Mouse (Mus musculus) lung, embryonic 16.5 days (tissue): Measurements from ENCODE around the gene Sgsm2. TPM values are rescaled to one million over a fixed set of nuclear protein-coding genes. Genes with fewer than 3 reads are reported as not detected.
A peak's percentile ranks its signal among the peaks of the same experiment; 100 is the strongest.

Experiments used
- ATAC-seq: fragments of 200-750 bp; cut with Nextera tagmentation; 2 replicates; pipeline ENCODE4 v1.8.0; 2017; ENCODE audit warnings: low read depth, mild to moderate bottlenecking, moderate library complexity
- H3K27ac ChIP-seq: fragments of 300-500 bp; sonication (generic); 2 replicates; pipeline ENCODE4 v1.5.1; 2014; ENCODE audit warnings: mild to moderate bottlenecking, control low read depth, low read length
- H3K27me3 ChIP-seq: fragments of 300-500 bp; sonication (generic); 2 replicates; pipeline ENCODE4 v1.6.1; 2014; ENCODE audit warnings: low read depth, low read length, mixed read lengths; ENCODE audit not compliant: control insufficient read depth, insufficient read depth
- H3K36me3 ChIP-seq: fragments of 300-500 bp; sonication (generic); 2 replicates; pipeline ENCODE4 v1.6.1; 2014; ENCODE audit warnings: low read length; ENCODE audit not compliant: control insufficient read depth, insufficient read depth
- H3K4me1 ChIP-seq: fragments of 300-500 bp; sonication (generic); replicated peaks from 2 replicates; pipeline ENCODE4 v1.6.1; 2014; ENCODE audit warnings: low read length, mixed read lengths; ENCODE audit not compliant: control insufficient read depth, insufficient read depth
- H3K4me2 ChIP-seq: fragments of 300-500 bp; sonication (generic); 2 replicates; pipeline ENCODE4 v1.6.1; 2014; ENCODE audit warnings: low read depth, low read length, control low read depth
- H3K4me3 ChIP-seq: fragments of 300-500 bp; sonication (generic); 2 replicates; pipeline ENCODE4 v1.5.1; 2014; ENCODE audit warnings: mild to moderate bottlenecking, low read length, control low read depth
- H3K9ac ChIP-seq: fragments of 300-500 bp; sonication (generic); 2 replicates; pipeline ENCODE4 v1.6.1; 2014; ENCODE audit warnings: low read length, control low read depth
- H3K9me3 ChIP-seq: fragments of 300-500 bp; sonication (generic); 2 replicates; pipeline ENCODE4 v1.6.1; 2016; ENCODE audit warnings: low read length; ENCODE audit not compliant: control insufficient read depth
- WGBS: fragments of 180-500 bp; shearing (Covaris S2); extraction: QIAGEN DNeasy Blood & Tissue Kit; methylation state at CpG from one replicate; pipeline ENCODE4 v1.1.7; 2014; 5-methylcytosine and 5-hydroxymethylcytosine counted together
- polyA plus RNA-seq: library from polyadenylated mRNA; unstranded; fragments of >200 nt; fragmentation: Nextera tagmentation; extraction: Ambion mirVana; gene quantifications from 2 replicates; pipeline ENCODE4 v1.2.1, GENCODE M21; 2015

Sgsm2 gene
- polyA plus RNA-seq, 1 experiment from 2014 or later: 4.2 TPM

GRCm38 (mm10) chr11:74834359-74834638, 62.6 kb downstream of the Sgsm2 start:
- ATAC-seq: no peak
- no peak overlapping the region for H3K4me3 ChIP-seq
- no peaks in the 10 kb centered on the region for H3K27me3 ChIP-seq
- H3K9ac ChIP-seq: peak overlapping the region; percentile 32; the same call in 1 of the 2 replicates
- H3K27ac ChIP-seq: peak overlapping the region; percentile 63
- no peaks in the 10 kb centered on the region for H3K36me3 ChIP-seq
- 35% methylated on average over 1 of the region's 1 CpGs for WGBS
- peaks cover 43% of the 10 kb centered on the region for H3K4me1 ChIP-seq
- no peaks in the 10 kb centered on the region for H3K9me3 ChIP-seq
- H3K4me2 ChIP-seq: no peak overlapping the region

DNA sequence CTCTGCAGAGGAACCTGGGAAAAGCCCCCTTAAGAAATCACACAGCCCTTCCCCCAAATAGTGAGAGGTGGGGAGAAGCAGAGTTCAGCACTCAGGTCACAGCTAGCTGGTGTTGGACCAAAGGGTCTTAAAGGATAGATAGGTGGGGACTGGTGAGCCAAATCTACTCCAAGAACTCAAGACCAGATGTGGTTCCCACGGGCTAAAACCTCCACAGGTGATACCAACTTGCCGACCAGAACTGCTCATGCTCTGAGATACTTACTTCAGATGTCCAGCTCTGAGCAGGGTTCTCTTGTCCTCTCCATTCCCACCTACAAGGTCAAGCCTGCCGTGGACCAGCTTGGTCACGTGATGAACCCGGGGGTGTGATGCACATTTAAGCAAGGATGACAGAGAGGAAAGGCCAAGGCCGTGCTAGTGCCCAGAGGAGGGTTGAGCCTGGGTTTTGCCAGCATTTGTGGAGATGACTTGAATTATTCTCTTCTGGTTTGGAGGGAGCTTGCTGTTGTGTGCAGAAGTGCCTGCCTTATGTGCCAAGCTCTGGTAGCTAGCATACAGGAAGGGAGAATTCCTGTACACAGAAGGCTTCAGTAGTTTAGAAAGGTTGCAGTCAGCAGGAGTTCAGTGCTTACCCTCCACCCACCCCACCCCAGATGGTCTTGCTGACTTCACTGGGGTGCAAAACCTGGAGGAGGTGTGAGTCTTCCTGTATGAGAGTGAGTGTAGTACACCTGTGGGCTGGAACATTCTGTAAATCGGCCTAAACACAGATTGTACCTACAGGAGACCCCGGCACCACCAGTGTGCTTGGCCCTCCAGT, 63.1 kb downstream of the Sgsm2 start:
- Histone ChIP-seq H3K4me1 (peaks cover 42% of the 10 kb centered on the region), H3K9ac (peak overlapping the region; percentile 71), H3K4me2 (peak overlapping the region; percentile 97; the same call in 1 of the 2 replicates), H3K4me3 (no peak overlapping the region), H3K27ac (peak overlapping the region; percentile 63; the same call in 1 of the 2 replicates), H3K36me3 (no peaks in the 10 kb centered on the region), H3K9me3 (no peaks in the 10 kb centered on the region), H3K27me3 (no peaks in the 10 kb centered on the region)
- ATAC-seq: no peak
- WGBS: 77% methylated on average over 8 of the region's 8 CpGs

GRCm38 (mm10) chr11:74832503-74833143, 64.2 kb downstream of the Sgsm2 start:
- Histone ChIP-seq H3K27me3 (no peaks in the 10 kb centered on the region), H3K4me2 (peak overlapping the region; percentile 97), H3K9me3 (no peaks in the 10 kb centered on the region), H3K4me1 (peaks cover 41% of the 10 kb centered on the region), H3K36me3 (no peaks in the 10 kb centered on the region), H3K9ac (peak overlapping the region; percentile 71), H3K4me3 (peak overlapping the region; percentile 94), H3K27ac (peak overlapping the region; percentile 95)
- under 1% methylated on average over 26 of the region's 26 CpGs for WGBS
- no peak for ATAC-seq

- peak; percentile 80 for ATAC-seq
- H3K4me1 ChIP-seq: peaks cover 33% of the 10 kb centered on the region
- no peaks in the 10 kb centered on the region for H3K9me3 ChIP-seq
- H3K4me2 ChIP-seq: peak overlapping the region; percentile 97
- peak overlapping the region; percentile 90 for H3K9ac ChIP-seq
- H3K27ac ChIP-seq: peak overlapping the region; percentile 96
- 0% methylated on average over 60 of the region's 61 CpGs for WGBS
- H3K4me3 ChIP-seq: peak overlapping the region; percentile 94
- no peaks in the 10 kb centered on the region for H3K27me3 ChIP-seq
- H3K36me3 ChIP-seq: no peaks in the 10 kb centered on the region
Measured at GRCm38 (mm10) chr11:74831606-74832451, 65.0 kb downstream of the Sgsm2 start.

DNA sequence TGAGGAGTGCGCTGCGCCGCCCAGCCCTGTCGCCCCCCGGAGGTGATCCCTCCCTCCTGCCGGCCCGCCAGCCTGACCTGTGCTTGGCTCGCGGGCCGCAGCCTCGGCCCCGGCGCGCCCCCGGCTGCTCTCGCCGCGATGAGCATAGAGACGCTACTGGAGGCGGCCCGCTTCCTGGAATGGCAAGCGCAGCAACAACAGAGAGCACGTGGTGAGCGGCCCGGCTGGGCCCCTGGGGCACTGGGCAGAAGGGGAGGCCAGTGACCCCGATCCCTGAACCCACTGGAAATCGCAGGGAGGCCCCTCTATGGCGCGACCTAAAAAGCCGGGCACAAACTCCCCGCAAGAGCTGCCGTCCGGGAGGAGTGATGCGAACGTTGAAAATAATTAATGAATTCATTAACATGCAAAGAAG, 65.7 kb downstream of the Sgsm2 start:
- peaks cover 31% of the 10 kb centered on the region for H3K4me1 ChIP-seq
- WGBS: under 1% methylated on average over 35 of the region's 35 CpGs
- no peak for ATAC-seq

DNA sequence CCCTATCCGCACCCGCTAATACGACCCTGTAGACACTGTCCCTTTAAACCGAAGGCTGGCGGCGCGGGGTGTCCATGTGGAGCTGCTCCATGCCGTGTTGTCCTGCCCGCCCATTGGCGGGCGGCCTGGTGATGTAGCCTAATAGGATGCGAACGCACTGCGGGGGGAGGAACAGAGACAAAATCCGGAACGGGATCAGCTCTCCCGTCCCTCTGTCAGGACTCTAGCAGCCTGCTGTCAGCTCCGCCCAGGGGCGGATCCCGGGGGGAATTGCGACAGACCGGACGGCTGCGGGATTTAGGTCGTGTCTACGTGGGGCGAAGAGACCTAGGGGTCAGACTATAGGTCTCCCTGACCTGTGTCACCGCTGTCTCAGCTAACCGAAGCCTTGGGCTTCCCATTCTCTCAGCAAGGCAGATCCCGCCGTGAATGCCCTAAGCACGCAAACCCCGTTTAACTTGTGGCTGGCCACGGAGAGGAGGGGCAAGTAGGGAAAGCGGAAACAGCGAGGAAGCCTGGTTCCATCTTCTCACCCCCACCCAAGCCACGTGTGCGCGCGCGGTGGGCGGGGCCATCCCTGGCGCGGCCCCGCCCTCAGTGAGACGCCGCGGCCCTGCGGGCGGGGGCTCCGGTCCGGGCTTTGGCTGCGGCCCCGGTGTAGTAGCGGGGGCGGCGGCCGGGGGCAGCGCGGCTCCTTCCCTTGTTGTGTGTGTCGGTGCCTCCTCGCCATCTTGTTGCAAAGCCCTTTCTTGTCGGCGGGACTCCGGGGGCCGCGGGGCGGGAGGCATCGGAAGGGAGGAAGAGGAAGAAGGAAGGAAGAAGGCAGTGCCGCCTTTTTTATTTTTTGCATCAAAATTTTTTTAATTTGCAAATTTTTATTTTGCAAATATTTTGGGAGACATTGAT, 66.4 kb downstream of the Sgsm2 start, which contains the start of gene Mnt:
Mnt (plus strand) TSS at position 665 of the 906 bp plus-strand sequence.
- H3K4me1 ChIP-seq: peaks cover 34% of the 10 kb centered on the region
- H3K27me3 ChIP-seq: no peaks in the 10 kb centered on the region
- H3K4me3 ChIP-seq: peak within 1 kb of the TSS; percentile 94
- WGBS: under 1% methylated on average over 68 of the region's 70 CpGs
- H3K4me2 ChIP-seq: peak within 1 kb of the TSS; percentile 97
- H3K27ac ChIP-seq: peak within 1 kb of the TSS; percentile 96
- peak within 1 kb of the TSS; percentile 90 for H3K9ac ChIP-seq
- H3K36me3 ChIP-seq: no peaks in the 10 kb centered on the region
- peak; percentile 83 for ATAC-seq
- no peaks in the 10 kb centered on the region for H3K9me3 ChIP-seq

More for the DNA sequence above, 65.7 kb downstream of the Sgsm2 start:
- Histone ChIP-seq H3K27me3 (no peaks in the 10 kb centered on the region), H3K36me3 (no peaks in the 10 kb centered on the region), H3K4me3 (peak overlapping the region; percentile 94), H3K9ac (peak overlapping the region; percentile 90), H3K9me3 (no peaks in the 10 kb centered on the region), H3K4me2 (peak overlapping the region; percentile 97), H3K27ac (peak overlapping the region; percentile 96)

DNA sequence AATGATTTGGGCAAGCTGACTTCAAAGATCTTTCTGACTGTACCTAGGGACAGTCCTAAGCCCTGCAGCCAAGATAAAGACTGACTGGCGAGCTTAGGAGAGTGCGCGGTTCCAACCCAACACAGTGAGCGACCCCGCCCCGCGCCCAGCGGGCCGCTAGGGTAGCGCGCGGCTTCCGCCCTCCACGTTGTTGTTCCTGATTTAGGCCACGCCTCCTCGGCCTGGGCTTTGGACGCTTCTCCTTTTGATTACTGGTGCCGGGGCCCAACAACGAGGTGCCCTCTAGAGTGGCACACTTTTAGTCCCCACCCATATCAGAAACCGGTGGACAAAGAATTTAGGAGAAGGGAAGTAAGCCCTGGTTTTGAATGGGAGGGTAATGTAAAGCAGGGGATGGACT, 67.0 kb downstream of the Sgsm2 start:
- Histone ChIP-seq H3K27ac (peak overlapping the region; percentile 96), H3K36me3 (no peaks in the 10 kb centered on the region), H3K27me3 (no peaks in the 10 kb centered on the region), H3K4me3 (peak overlapping the region; percentile 94), H3K4me1 (peaks cover 32% of the 10 kb centered on the region), H3K4me2 (peak overlapping the region; percentile 97), H3K9ac (peak overlapping the region; percentile 65), H3K9me3 (no peaks in the 10 kb centered on the region)
- WGBS: under 1% methylated on average over 20 of the region's 20 CpGs
- ATAC-seq: peak; percentile 36

- H3K4me1 ChIP-seq: peaks cover 25% of the 10 kb centered on the region
- 13% methylated on average over 11 of the region's 11 CpGs for WGBS
- H3K4me2 ChIP-seq: peak overlapping the region; percentile 97
- no peak overlapping the region; the same call in 1 of the 2 replicates for H3K27ac ChIP-seq
- H3K27me3 ChIP-seq: no peaks in the 10 kb centered on the region
- H3K9me3 ChIP-seq: no peaks in the 10 kb centered on the region
- H3K36me3 ChIP-seq: no peaks in the 10 kb centered on the region
- no peak for ATAC-seq
- H3K4me3 ChIP-seq: peak overlapping the region; percentile 94
- peak overlapping the region; percentile 65; the same call in 1 of the 2 replicates for H3K9ac ChIP-seq
Measured at GRCm38 (mm10) chr11:74828965-74829550, 67.8 kb downstream of the Sgsm2 start.
